Mouse (Mus musculus) limb, embryonic 14.5 days (tissue): ENCODE measurements at regions not wholly inside any gene's neighbourhood (a gene's known extent, or its start where the extent isn't known, plus 50 kb on each side); places are given as distances from the start of the nearest gene placed in this dataset.

Experiments
- ATAC-seq: fragments of 200-750 bp; cut with Nextera tagmentation; 2 replicates; pipeline ENCODE4 v1.8.0; 2017; ENCODE audit warnings: low read depth, moderate number of reproducible peaks, moderate TSS enrichment; ENCODE audit not compliant: low FRiP score
- DNase-seq: peaks from one replicate; pipeline ENCODE4 v3.0.0-alpha.2; 2015; ENCODE audit warnings: low spot score
- H3K27ac ChIP-seq: fragments of 300-500 bp; sonication (generic); replicated peaks from 2 replicates; pipeline ENCODE4 v1.5.1; 2014; ENCODE audit warnings: low read depth, mild to moderate bottlenecking, low read length, moderate library complexity, mixed read lengths
- H3K27me3 ChIP-seq: fragments of 300-500 bp; sonication (generic); 2 replicates; pipeline ENCODE4 v1.6.1; 2014; ENCODE audit warnings: low read length, mixed read lengths; ENCODE audit not compliant: control insufficient read depth, insufficient read depth
- H3K36me3 ChIP-seq: fragments of 300-500 bp; sonication (generic); 2 replicates; pipeline ENCODE4 v1.6.1; 2014; ENCODE audit warnings: mild to moderate bottlenecking, low read length, moderate library complexity, mixed read lengths; ENCODE audit not compliant: control insufficient read depth, insufficient read depth
- H3K4me1 ChIP-seq: fragments of 300-500 bp; sonication (generic); 2 replicates; pipeline ENCODE4 v1.6.1; 2014; ENCODE audit warnings: antibody characterized with exemption, low read length, mixed read lengths; ENCODE audit not compliant: control insufficient read depth, insufficient read depth
- H3K4me2 ChIP-seq: fragments of 300-500 bp; sonication (generic); replicated peaks from 2 replicates; pipeline ENCODE4 v1.6.1; 2014; ENCODE audit warnings: low read depth, mild to moderate bottlenecking, low read length, moderate library complexity; ENCODE audit not compliant: severe bottlenecking
- H3K4me3 ChIP-seq: fragments of 300-500 bp; sonication (generic); replicated peaks from 2 replicates; pipeline ENCODE4 v1.5.1; 2014; ENCODE audit warnings: low read length
- H3K9ac ChIP-seq: fragments of 300-500 bp; sonication (generic); 2 replicates; pipeline ENCODE4 v1.6.1; 2014; ENCODE audit warnings: mild to moderate bottlenecking, low read depth, low read length, moderate library complexity; ENCODE audit not compliant: severe bottlenecking
- H3K9me3 ChIP-seq: fragments of 300-500 bp; sonication (generic); 2 replicates; pipeline ENCODE4 v1.6.1; 2016; ENCODE audit warnings: low read length; ENCODE audit not compliant: control insufficient read depth
- POLR2A ChIP-seq: fragments of 200-500 bp; IDR thresholded peaks from 2 replicates; pipeline ENCODE4 v1.8.0; 2012; ENCODE audit warnings: inconsistent platforms, mild to moderate bottlenecking, moderate library complexity, borderline replicate concordance; ENCODE audit not compliant: insufficient read depth, insufficient read length; ENCODE audit errors: extremely low read depth
- WGBS: fragments of 180-500 bp; shearing (Covaris S2); extraction: QIAGEN DNeasy Blood & Tissue Kit; methylation state at CpG from one replicate; pipeline ENCODE4 v1.1.7; 2014; 5-methylcytosine and 5-hydroxymethylcytosine counted together

GRCm38 (mm10) chr12:112430104-112430846, 59.0 kb upstream of the A530016L24Rik start:
- peaks cover 18% of the 10 kb centered on the region for H3K4me1 ChIP-seq
- TF ChIP-seq POLR2A, result no peak
- no peak overlapping the region for H3K27ac ChIP-seq
- no peak overlapping the region for H3K4me3 ChIP-seq
- H3K27me3 ChIP-seq, result no peaks in the 10 kb centered on the region
- DNase-seq (no peak), ATAC-seq (no peak)
- 17% methylated on average over 22 of the region's 22 CpGs for WGBS
- H3K4me2 ChIP-seq, result no peak overlapping the region
- H3K9me3 ChIP-seq, result no peaks in the 10 kb centered on the region
- no peaks in the 10 kb centered on the region for H3K36me3 ChIP-seq
- no peak overlapping the region for H3K9ac ChIP-seq

GRCm38 (mm10) chr12:112433315-112433714, 55.9 kb upstream of the A530016L24Rik start:
- no peaks in the 10 kb centered on the region for H3K9me3 ChIP-seq
- ATAC-seq (no peak), DNase-seq (no peak)
- peaks cover 24% of the 10 kb centered on the region for H3K4me1 ChIP-seq
- no peaks in the 10 kb centered on the region for H3K36me3 ChIP-seq
- no peak overlapping the region for H3K4me2 ChIP-seq
- 17% methylated on average over 12 of the region's 12 CpGs for WGBS
- no peaks in the 10 kb centered on the region for H3K27me3 ChIP-seq
- H3K9ac ChIP-seq, result no peak overlapping the region
- no peak overlapping the region for H3K4me3 ChIP-seq
- TF ChIP-seq POLR2A, result no peak
- no peak overlapping the region for H3K27ac ChIP-seq

GRCm38 (mm10) chr12:112434673-112435294, 54.5 kb upstream of the A530016L24Rik start:
- no peak for DNase-seq
- no peak overlapping the region for H3K4me2 ChIP-seq
- no peaks in the 10 kb centered on the region for H3K9me3 ChIP-seq
- H3K27ac ChIP-seq, result no peak overlapping the region
- H3K4me3 ChIP-seq, result no peak overlapping the region
- no peaks in the 10 kb centered on the region for H3K36me3 ChIP-seq
- no peak for ATAC-seq
- H3K9ac ChIP-seq, result no peak overlapping the region
- H3K4me1 ChIP-seq, result peaks cover 21% of the 10 kb centered on the region
- no peak for TF ChIP-seq POLR2A
- WGBS, result 34% methylated on average over 3 of the region's 3 CpGs
- H3K27me3 ChIP-seq, result no peaks in the 10 kb centered on the region

- H3K36me3 ChIP-seq, result no peaks in the 10 kb centered on the region
- peaks cover 14% of the 10 kb centered on the region for H3K4me1 ChIP-seq
- no peaks in the 10 kb centered on the region for H3K9me3 ChIP-seq
- no peak overlapping the region for H3K4me3 ChIP-seq
- WGBS, result 48% methylated on average over 21 of the region's 21 CpGs
- H3K27me3 ChIP-seq, result no peaks in the 10 kb centered on the region
- ATAC-seq, result no peak
- 0 out of 2 replicates have a peak overlapping the region, but pooled peaks have one; percentile 3 for H3K4me2 ChIP-seq
- no peak for DNase-seq
- no peak overlapping the region for H3K27ac ChIP-seq
- no peak overlapping the region for H3K9ac ChIP-seq
- no peak for TF ChIP-seq POLR2A
Observed at GRCm38 (mm10) chr12:112435295-112436110, 53.7 kb upstream of the A530016L24Rik start.

- no peak for ATAC-seq
- Histone ChIP-seq H3K4me3 (no peak overlapping the region), H3K9ac (no peak overlapping the region), H3K36me3 (no peaks in the 10 kb centered on the region), H3K27ac (no peak overlapping the region), H3K9me3 (no peaks in the 10 kb centered on the region), H3K4me2 (no peak overlapping the region), H3K4me1 (peaks cover 10% of the 10 kb centered on the region), H3K27me3 (no peaks in the 10 kb centered on the region)
- no peak for TF ChIP-seq POLR2A
- WGBS, result 34% methylated on average over 3 of the region's 3 CpGs
- no peak for DNase-seq
Observed at GRCm38 (mm10) chr12:112437046-112437445, 52.2 kb upstream of the A530016L24Rik start.
